Mouse (Mus musculus): Measurements from ENCODE around the gene Gripap1. TPM values are rescaled to one million over a fixed set of nuclear protein-coding genes. Genes with fewer than 3 reads are reported as not detected.
"Not testable (repeated sequence)": the region's sequence is repeated elsewhere in the genome, so short reads cannot be mapped to it uniquely, and the experiment has no call there.

Gripap1 gene
- polyA plus RNA-seq, 1 experiment: 53.9 TPM

GRCm38 (mm10) chrX:7778450-7779244, 10.9 kb upstream of the Gripap1 start:
- no peak overlapping the region for H3K4me3 ChIP-seq (ENCODE audit: extremely low read depth, insufficient read depth, insufficient read length)
- TF ChIP-seq POLR2A (IDR thresholded peaks at IDR 0.05; ENCODE audit: low read depth, low read length) (no peak), CTCF (IDR thresholded peaks at IDR 0.05; ENCODE audit: extremely low read depth, insufficient read depth, insufficient read length, insufficient replicate concordance) (no peak)
- H3K4me1 ChIP-seq (ENCODE audit: control insufficient read depth, insufficient read depth, insufficient read length): no peaks in the 10 kb centered on the region; the same call in 1 of the 2 replicates
- no peak for DNase-seq (ENCODE audit: low read depth in 1 of 2, low spot score in 2 of 2)
- 60% methylated on average over 7 of the region's 7 CpGs for WGBS
- no peak overlapping the region for H3K27ac ChIP-seq (ENCODE audit: insufficient read depth, low read length)
- H3K27me3 ChIP-seq (ENCODE audit: control insufficient read depth, insufficient read depth, low read length): no peaks in the 10 kb centered on the region
- peaks cover 2% of the 10 kb centered on the region; the same call in 1 of the 2 replicates for H3K36me3 ChIP-seq (ENCODE audit: control insufficient read depth, insufficient read depth, low read length)

- 43% methylated on average over 3 of the region's 3 CpGs for WGBS
- H3K27ac ChIP-seq (ENCODE audit: insufficient read depth, low read length): no peak overlapping the region
Observed at GRCm38 (mm10) chrX:7779294-7779693, 10.3 kb upstream of the Gripap1 start.

DNA sequence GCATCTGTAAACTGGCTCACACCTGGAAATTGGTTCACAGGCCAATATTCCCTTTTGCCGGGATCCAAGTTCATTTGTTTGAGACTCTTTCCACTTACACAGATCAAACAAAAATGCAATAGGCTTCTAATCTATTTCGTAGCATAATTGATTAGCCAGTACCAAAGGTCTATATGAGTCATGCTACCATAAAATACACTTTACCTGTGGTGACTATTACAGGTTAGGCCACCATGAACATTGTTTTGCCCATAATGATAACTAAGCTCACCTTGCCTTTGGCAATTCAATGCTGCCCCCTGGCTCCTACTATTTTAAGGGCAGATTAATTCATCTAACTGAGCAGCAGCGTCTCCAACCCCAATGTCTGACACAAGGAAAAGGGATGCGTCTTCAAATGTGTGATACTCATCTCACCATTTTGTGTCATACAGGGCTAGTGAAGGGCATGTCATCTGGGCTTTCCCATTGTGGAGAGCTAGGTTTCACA, 6.9 kb upstream of the Gripap1 start:
- no peak overlapping the region for H3K27ac ChIP-seq (ENCODE audit: insufficient read depth, low read length)
- 82% methylated on average over 4 of the region's 4 CpGs for WGBS
- TF ChIP-seq POLR2A (IDR thresholded peaks at IDR 0.05; ENCODE audit: low read depth, low read length): no peak
- H3K4me1 ChIP-seq (ENCODE audit: control insufficient read depth, insufficient read depth, insufficient read length): no peaks in the 10 kb centered on the region; the same call in 1 of the 2 replicates
- no peak for DNase-seq (ENCODE audit: low read depth in 1 of 2, low spot score in 2 of 2)
- no peak overlapping the region for H3K4me3 ChIP-seq (ENCODE audit: extremely low read depth, insufficient read depth, insufficient read length)
- H3K36me3 ChIP-seq (ENCODE audit: control insufficient read depth, insufficient read depth, low read length): no peaks in the 10 kb centered on the region
- H3K27me3 ChIP-seq (ENCODE audit: control insufficient read depth, insufficient read depth, low read length): no peaks in the 10 kb centered on the region

More at GRCm38 (mm10) chrX:7779294-7779693, 10.3 kb upstream of the Gripap1 start:
- Histone ChIP-seq H3K4me3 (ENCODE audit: extremely low read depth, insufficient read depth, insufficient read length) (no peak overlapping the region), H3K27me3 (ENCODE audit: control insufficient read depth, insufficient read depth, low read length) (no peaks in the 10 kb centered on the region), H3K36me3 (ENCODE audit: control insufficient read depth, insufficient read depth, low read length) (no peaks in the 10 kb centered on the region; the same call in 1 of the 2 replicates), H3K4me1 (ENCODE audit: control insufficient read depth, insufficient read depth, insufficient read length) (no peaks in the 10 kb centered on the region; the same call in 1 of the 2 replicates)
- TF ChIP-seq CTCF (IDR thresholded peaks at IDR 0.05; ENCODE audit: extremely low read depth, insufficient read depth, insufficient read length, insufficient replicate concordance): no peak
- no peak for TF ChIP-seq POLR2A (IDR thresholded peaks at IDR 0.05; ENCODE audit: low read depth, low read length)
- no peak for DNase-seq (ENCODE audit: low read depth in 1 of 2, low spot score in 2 of 2)

GRCm38 (mm10) chrX:7790309-7790708, 744 bp downstream of the Gripap1 start:
- 24% methylated on average over 5 of the region's 5 CpGs for WGBS
- TF ChIP-seq POLR2A (IDR thresholded peaks at IDR 0.05; ENCODE audit: low read depth, low read length) (no peak), CTCF (IDR thresholded peaks at IDR 0.05; ENCODE audit: extremely low read depth, insufficient read depth, insufficient read length, insufficient replicate concordance) (no peak)
- H3K36me3 ChIP-seq (ENCODE audit: control insufficient read depth, insufficient read depth, low read length): peaks cover 1% of the 10 kb centered on the region; the same call in 1 of the 2 replicates
- H3K27me3 ChIP-seq (ENCODE audit: control insufficient read depth, insufficient read depth, low read length): no peaks in the 10 kb centered on the region
- peak overlapping the region; percentile 76; the same call in 1 of the 2 replicates for H3K27ac ChIP-seq (ENCODE audit: insufficient read depth, low read length)
- peak overlapping the region; percentile 80 for H3K4me3 ChIP-seq (ENCODE audit: extremely low read depth, insufficient read depth, insufficient read length)
- DNase-seq (ENCODE audit: low read depth in 1 of 2, low spot score in 2 of 2): no peak
- peaks cover 6% of the 10 kb centered on the region; the same call in 1 of the 2 replicates for H3K4me1 ChIP-seq (ENCODE audit: control insufficient read depth, insufficient read depth, insufficient read length)

- WGBS: 55% methylated on average over 3 of the region's 3 CpGs
- DNase-seq (ENCODE audit: low read depth in 1 of 2, low spot score in 2 of 2): no peak
- Histone ChIP-seq H3K36me3 (ENCODE audit: control insufficient read depth, insufficient read depth, low read length) (peaks cover 1% of the 10 kb centered on the region; the same call in 1 of the 2 replicates), H3K4me1 (ENCODE audit: control insufficient read depth, insufficient read depth, insufficient read length) (peaks cover 6% of the 10 kb centered on the region; the same call in 1 of the 2 replicates), H3K4me3 (ENCODE audit: extremely low read depth, insufficient read depth, insufficient read length) (no peak overlapping the region), H3K27me3 (ENCODE audit: control insufficient read depth, insufficient read depth, low read length) (no peaks in the 10 kb centered on the region), H3K27ac (ENCODE audit: insufficient read depth, low read length) (no peak overlapping the region)
- TF ChIP-seq CTCF (IDR thresholded peaks at IDR 0.05; ENCODE audit: extremely low read depth, insufficient read depth, insufficient read length, insufficient replicate concordance): peak; percentile 12; the same call in 1 of the 2 replicates
- TF ChIP-seq POLR2A (IDR thresholded peaks at IDR 0.05; ENCODE audit: low read depth, low read length): no peak
Observed at GRCm38 (mm10) chrX:7793361-7793760, 3.8 kb downstream of the Gripap1 start.

- H3K36me3 ChIP-seq (ENCODE audit: control insufficient read depth, insufficient read depth, low read length): peaks cover 6% of the 10 kb centered on the region
- no peaks in the 10 kb centered on the region for H3K27me3 ChIP-seq (ENCODE audit: control insufficient read depth, insufficient read depth, low read length)
- H3K27ac ChIP-seq (ENCODE audit: insufficient read depth, low read length): no peak overlapping the region
- no peak for TF ChIP-seq CTCF (IDR thresholded peaks at IDR 0.05; ENCODE audit: extremely low read depth, insufficient read depth, insufficient read length, insufficient replicate concordance)
- no peak for TF ChIP-seq POLR2A (IDR thresholded peaks at IDR 0.05; ENCODE audit: low read depth, low read length)
- 61% methylated on average over 7 of the region's 7 CpGs for WGBS
- H3K4me3 ChIP-seq (ENCODE audit: extremely low read depth, insufficient read depth, insufficient read length): no peak overlapping the region
- peaks cover 6% of the 10 kb centered on the region; the same call in 1 of the 2 replicates for H3K4me1 ChIP-seq (ENCODE audit: control insufficient read depth, insufficient read depth, insufficient read length)
- peak in 1 of 2 experiments; percentile 5 for DNase-seq (ENCODE audit: low read depth in 1 of 2, low spot score in 2 of 2)
Observed at GRCm38 (mm10) chrX:7795016-7795415, 5.5 kb downstream of the Gripap1 start.

GRCm38 (mm10) chrX:7797327-7797726, 7.8 kb downstream of the Gripap1 start:
- WGBS: 83% methylated on average over 3 of the region's 3 CpGs
- Histone ChIP-seq H3K4me3 (ENCODE audit: extremely low read depth, insufficient read depth, insufficient read length) (no peak overlapping the region), H3K27me3 (ENCODE audit: control insufficient read depth, insufficient read depth, low read length) (no peaks in the 10 kb centered on the region), H3K36me3 (ENCODE audit: control insufficient read depth, insufficient read depth, low read length) (peaks cover 16% of the 10 kb centered on the region), H3K27ac (ENCODE audit: insufficient read depth, low read length) (no peak overlapping the region), H3K4me1 (ENCODE audit: control insufficient read depth, insufficient read depth, insufficient read length) (no peaks in the 10 kb centered on the region)
- TF ChIP-seq CTCF (IDR thresholded peaks at IDR 0.05; ENCODE audit: extremely low read depth, insufficient read depth, insufficient read length, insufficient replicate concordance) (no peak), POLR2A (IDR thresholded peaks at IDR 0.05; ENCODE audit: low read depth, low read length) (no peak)
- no peak for DNase-seq (ENCODE audit: low read depth in 1 of 2, low spot score in 2 of 2)

GRCm38 (mm10) chrX:7802157-7802556, 12.6 kb downstream of the Gripap1 start:
- not testable (repeated sequence) for H3K4me1 ChIP-seq (ENCODE audit: control insufficient read depth, insufficient read depth, insufficient read length); DNase-seq (ENCODE audit: low read depth in 1 of 2, low spot score in 2 of 2); H3K27ac ChIP-seq (ENCODE audit: insufficient read depth, low read length); H3K27me3 ChIP-seq (ENCODE audit: control insufficient read depth, insufficient read depth, low read length); H3K4me3 ChIP-seq (ENCODE audit: extremely low read depth, insufficient read depth, insufficient read length)
- WGBS: 68% methylated on average over 2 of the region's 2 CpGs
- H3K36me3 ChIP-seq (ENCODE audit: control insufficient read depth, insufficient read depth, low read length): peaks cover 22% of the 10 kb centered on the region

DNA sequence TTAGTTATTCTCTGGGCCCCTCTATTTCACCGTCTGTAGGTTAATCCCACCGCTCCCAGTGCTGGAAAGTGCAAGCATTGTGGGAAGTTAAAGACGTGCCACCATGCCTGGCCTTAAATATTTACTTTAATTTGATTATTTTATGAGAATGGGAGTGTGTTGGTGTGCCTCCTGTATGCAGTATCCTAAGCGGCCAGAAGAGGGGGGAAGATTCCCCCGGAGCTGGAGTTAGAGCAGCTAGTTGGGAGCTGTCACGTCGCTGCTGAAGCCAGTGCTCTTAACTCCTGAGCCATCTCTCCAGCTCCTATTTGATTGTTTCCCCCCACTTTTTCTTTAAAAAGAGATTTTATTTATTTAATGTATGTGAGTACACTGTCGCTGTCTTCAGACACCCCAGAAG, 25.5 kb downstream of the Gripap1 start:
- H3K4me3 ChIP-seq (ENCODE audit: extremely low read depth, insufficient read depth, insufficient read length); H3K27me3 ChIP-seq (ENCODE audit: control insufficient read depth, insufficient read depth, low read length); H3K4me1 ChIP-seq (ENCODE audit: control insufficient read depth, insufficient read depth, insufficient read length); H3K27ac ChIP-seq (ENCODE audit: insufficient read depth, low read length): not testable (repeated sequence)
- WGBS: 66% methylated on average over 8 of the region's 8 CpGs
- H3K36me3 ChIP-seq (ENCODE audit: control insufficient read depth, insufficient read depth, low read length): peaks cover 22% of the 10 kb centered on the region
- DNase-seq (ENCODE audit: low read depth in 1 of 2, low spot score in 2 of 2): peak in 1 of 2 experiments; percentile 6

All from spleen, adult 2 months (tissue).